Mouse (Mus musculus) liver, adult 2 months (tissue): ENCODE data around the gene Sorbs2.

Experiments used
- CTCF ChIP-seq: fragments of 200-500 bp; IDR thresholded peaks from 2 replicates; pipeline ENCODE4 v1.5.1; 2011; ENCODE audit warnings: low read depth, low read length, control low read depth
- POLR2A ChIP-seq: fragments of 200-500 bp; IDR thresholded peaks from 2 replicates; pipeline ENCODE4 v1.6.1; 2011; ENCODE audit warnings: low read length, control low read depth; ENCODE audit not compliant: insufficient read depth; ENCODE audit errors: extremely low read depth

GRCm38 (mm10) chr8:45503971-45504370 is 3.6 kb upstream of the Sorbs2 start:
- TF ChIP-seq POLR2A (no peak), CTCF (no peak)
